Mouse (Mus musculus): ENCODE measurements around the gene Met. TPM values are rescaled to one million over a fixed set of nuclear protein-coding genes. Genes with fewer than 3 reads are reported as not detected.

Met gene
- polyA plus RNA-seq, 1 experiment from 2014 or later, result 10.5 TPM

DNA sequence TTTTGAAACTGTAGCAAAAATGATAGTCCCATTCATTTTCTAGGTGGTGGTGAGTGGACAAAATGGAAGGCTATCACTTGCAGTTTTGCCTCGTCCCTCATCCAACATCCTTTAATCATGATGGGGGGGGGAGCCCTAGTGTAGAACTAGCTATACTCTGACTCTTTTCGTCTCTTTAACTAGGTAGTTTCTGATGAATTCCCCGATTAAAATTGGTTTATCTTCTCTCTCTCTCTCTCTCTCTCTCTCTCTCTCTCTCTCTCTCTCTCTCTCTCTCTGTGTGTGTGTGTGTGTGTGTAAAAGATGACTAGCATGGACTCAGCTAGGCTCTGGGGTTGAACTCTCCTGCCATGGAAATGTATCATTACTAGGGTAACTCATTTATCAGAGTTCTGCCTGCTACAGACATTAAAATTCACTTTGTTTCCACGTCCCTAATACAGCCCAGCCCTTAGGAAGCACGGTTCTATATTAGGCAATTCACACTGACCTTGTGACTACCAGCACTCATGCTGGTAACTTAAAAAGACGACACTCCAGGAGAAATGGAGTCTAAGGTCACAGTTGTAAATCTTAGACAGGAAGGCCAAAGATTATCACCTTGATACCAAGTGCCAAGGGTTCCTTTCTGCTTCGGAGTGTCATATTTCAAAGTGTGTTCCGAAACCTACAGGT, 126.5 kb downstream of the Met start:
- Histone ChIP-seq H3K4me2 (no peak overlapping the region), H3K27ac (no peak overlapping the region), H3K4me3 (replicated peaks) (no peak overlapping the region), H3K27me3 (replicated peaks) (no peaks in the 10 kb centered on the region), H3K9ac (no peak overlapping the region), H3K9me3 (no peaks in the 10 kb centered on the region), H3K4me1 (no peaks in the 10 kb centered on the region), H3K36me3 (no peaks in the 10 kb centered on the region)
- WGBS, result 33% methylated on average over 8 of the region's 8 CpGs
- ATAC-seq (ENCODE audit: insufficient read depth, low FRiP score, low read depth), result no peak

DNA sequence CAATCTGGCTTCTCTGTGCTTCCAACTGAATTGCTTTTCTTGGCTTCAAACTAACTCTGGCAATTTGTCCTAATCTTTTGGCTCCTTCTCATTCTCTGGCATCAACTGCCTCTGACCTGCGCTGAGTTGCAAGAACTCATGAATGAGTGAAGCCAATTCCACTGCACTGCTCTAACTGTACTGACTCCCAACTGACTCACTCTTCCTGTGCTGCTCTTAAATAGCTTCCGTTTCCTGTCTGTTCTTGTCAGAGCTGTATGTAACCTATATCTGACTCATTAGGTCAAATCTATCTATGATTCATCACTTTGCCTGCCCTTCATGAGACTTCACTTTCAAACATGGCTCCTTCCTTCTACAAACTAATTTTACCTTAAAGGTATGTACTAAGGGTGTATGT, 130.4 kb downstream of the Met start:
- Histone ChIP-seq H3K9me3 (no peaks in the 10 kb centered on the region), H3K27me3 (replicated peaks) (no peaks in the 10 kb centered on the region), H3K4me2 (no peak overlapping the region), H3K27ac (no peak overlapping the region), H3K36me3 (no peaks in the 10 kb centered on the region), H3K9ac (no peak overlapping the region), H3K4me3 (replicated peaks) (no peak overlapping the region), H3K4me1 (no peaks in the 10 kb centered on the region)
- ATAC-seq (ENCODE audit: insufficient read depth, low FRiP score, low read depth), result no peak
- WGBS, result 91% methylated on average over 2 of the region's 2 CpGs

DNA sequence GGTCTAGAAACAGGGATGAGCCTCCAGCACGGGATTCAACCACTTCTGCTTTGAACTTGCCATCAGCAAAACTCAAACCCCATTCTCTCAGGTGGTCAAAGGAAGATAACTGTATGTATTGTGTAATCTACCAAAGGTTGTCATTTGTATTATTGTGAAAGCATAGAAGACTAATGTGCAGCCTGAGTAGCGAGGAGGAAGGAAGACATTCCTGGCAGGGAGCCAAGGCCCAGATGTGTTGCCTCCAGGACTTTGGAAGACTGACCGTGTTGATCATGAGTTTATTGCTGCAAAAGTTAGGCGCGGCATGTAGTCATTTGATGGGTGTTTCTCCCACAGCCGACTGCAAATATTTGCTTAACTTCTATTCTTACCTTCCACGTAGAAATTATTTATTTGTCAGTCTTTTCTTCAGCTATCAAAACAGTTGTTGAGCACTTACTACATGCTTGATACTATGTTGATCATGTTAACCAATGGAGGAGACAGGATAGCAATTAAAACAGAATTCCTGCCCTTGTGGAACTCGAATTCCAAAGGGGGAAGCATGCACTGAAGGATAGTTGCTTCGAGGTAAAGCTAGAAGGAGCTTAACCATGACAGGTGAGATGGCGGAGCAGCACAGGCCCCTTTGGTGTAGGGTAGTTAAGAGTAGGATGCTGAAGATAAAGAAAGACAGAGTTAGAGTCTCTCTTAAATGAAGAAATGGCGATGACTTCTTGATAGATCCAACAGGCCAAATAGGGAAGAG, 132.3 kb downstream of the Met start:
- Histone ChIP-seq H3K4me1 (no peaks in the 10 kb centered on the region), H3K27ac (no peak overlapping the region), H3K4me3 (replicated peaks) (no peak overlapping the region), H3K27me3 (replicated peaks) (no peaks in the 10 kb centered on the region), H3K36me3 (no peaks in the 10 kb centered on the region), H3K9ac (no peak overlapping the region), H3K4me2 (no peak overlapping the region), H3K9me3 (no peaks in the 10 kb centered on the region)
- 51% methylated on average over 11 of the region's 11 CpGs for WGBS
- no peak for ATAC-seq (ENCODE audit: insufficient read depth, low FRiP score, low read depth)

DNA sequence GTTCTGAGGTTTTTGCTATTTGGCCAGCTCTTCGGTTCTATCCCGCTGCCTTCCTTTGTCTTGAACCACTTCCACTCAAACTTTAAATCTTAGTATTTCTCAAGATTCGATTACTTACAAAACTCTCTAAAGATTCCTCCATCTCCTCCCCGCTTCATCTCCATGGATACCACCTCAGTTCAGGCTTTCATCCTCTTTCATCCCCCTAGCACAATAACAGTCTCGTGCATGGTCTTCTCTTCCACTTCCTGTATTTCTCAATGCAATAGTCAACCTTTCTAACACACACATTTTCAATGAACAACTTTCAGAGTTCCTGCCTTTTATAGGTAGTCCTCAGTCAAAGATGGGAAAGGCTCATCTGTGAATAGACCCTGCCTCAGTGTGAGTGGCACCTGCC, 135.8 kb downstream of the Met start:
- H3K4me2 ChIP-seq, result no peak overlapping the region
- no peaks in the 10 kb centered on the region for H3K9me3 ChIP-seq
- no peak for ATAC-seq (ENCODE audit: insufficient read depth, low FRiP score, low read depth)

DNA sequence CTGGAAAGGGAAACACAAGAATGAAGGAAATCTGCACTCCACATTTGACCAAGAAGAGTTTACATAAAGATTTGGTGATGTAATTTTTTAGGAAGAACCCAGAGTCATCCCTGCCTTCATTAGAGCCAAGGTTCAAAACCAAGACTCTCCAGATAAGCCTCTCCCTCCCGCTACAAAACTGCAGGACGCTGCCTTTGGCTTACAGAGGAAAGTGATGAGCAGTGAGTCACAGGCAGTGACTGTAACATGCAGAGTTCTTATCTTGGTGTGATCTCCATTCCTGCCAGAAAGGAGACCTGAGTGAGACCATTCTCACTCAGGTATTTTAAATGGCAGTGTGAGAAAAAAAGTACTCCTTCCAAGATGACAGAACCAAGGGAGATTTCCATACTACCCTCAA, 137.9 kb downstream of the Met start:
- no peak for ATAC-seq (ENCODE audit: insufficient read depth, low FRiP score, low read depth)
- H3K4me1 ChIP-seq, result no peaks in the 10 kb centered on the region
- 52% methylated on average over 2 of the region's 2 CpGs for WGBS
- no peak overlapping the region for H3K27ac ChIP-seq
- H3K4me3 ChIP-seq (replicated peaks), result no peak overlapping the region
- no peaks in the 10 kb centered on the region for H3K9me3 ChIP-seq
- H3K9ac ChIP-seq, result no peak overlapping the region
- H3K4me2 ChIP-seq, result no peak overlapping the region
- no peaks in the 10 kb centered on the region for H3K36me3 ChIP-seq
- no peaks in the 10 kb centered on the region for H3K27me3 ChIP-seq (replicated peaks)

More for the DNA sequence above, 135.8 kb downstream of the Met start:
- no peaks in the 10 kb centered on the region for H3K4me1 ChIP-seq
- no peak overlapping the region for H3K9ac ChIP-seq
- no peak overlapping the region for H3K4me3 ChIP-seq (replicated peaks)
- no peaks in the 10 kb centered on the region for H3K27me3 ChIP-seq (replicated peaks)
- H3K27ac ChIP-seq, result no peak overlapping the region
- H3K36me3 ChIP-seq, result no peaks in the 10 kb centered on the region
- 87% methylated on average over 5 of the region's 5 CpGs for WGBS

DNA sequence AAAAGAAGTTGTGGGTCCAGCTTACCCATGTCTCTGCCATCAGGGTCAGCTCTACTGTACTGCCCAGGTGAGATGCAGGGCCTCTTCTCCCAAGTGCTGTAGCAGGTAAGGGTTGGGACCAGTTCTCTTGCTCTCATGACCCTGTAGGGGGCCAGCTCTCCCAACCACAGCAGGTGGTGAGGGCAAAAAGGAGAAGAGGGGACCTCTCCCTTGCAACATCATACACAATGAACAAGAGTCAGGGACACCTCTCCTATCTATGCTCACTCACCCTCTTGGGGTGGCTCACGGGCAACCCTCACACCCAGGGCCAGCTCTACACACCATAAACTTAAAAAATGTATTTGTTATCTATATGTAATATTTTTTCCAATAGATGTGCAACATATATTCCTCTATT, 143.3 kb downstream of the Met start:
- Histone ChIP-seq H3K4me3 (replicated peaks) (no peak overlapping the region), H3K4me2 (no peak overlapping the region), H3K9me3 (no peaks in the 10 kb centered on the region), H3K4me1 (no peaks in the 10 kb centered on the region), H3K36me3 (no peaks in the 10 kb centered on the region), H3K9ac (no peak overlapping the region), H3K27me3 (replicated peaks) (no peaks in the 10 kb centered on the region), H3K27ac (no peak overlapping the region)
- ATAC-seq (ENCODE audit: insufficient read depth, low FRiP score, low read depth), result no peak
- WGBS, result 76% methylated on average over 1 of the region's 1 CpGs

DNA sequence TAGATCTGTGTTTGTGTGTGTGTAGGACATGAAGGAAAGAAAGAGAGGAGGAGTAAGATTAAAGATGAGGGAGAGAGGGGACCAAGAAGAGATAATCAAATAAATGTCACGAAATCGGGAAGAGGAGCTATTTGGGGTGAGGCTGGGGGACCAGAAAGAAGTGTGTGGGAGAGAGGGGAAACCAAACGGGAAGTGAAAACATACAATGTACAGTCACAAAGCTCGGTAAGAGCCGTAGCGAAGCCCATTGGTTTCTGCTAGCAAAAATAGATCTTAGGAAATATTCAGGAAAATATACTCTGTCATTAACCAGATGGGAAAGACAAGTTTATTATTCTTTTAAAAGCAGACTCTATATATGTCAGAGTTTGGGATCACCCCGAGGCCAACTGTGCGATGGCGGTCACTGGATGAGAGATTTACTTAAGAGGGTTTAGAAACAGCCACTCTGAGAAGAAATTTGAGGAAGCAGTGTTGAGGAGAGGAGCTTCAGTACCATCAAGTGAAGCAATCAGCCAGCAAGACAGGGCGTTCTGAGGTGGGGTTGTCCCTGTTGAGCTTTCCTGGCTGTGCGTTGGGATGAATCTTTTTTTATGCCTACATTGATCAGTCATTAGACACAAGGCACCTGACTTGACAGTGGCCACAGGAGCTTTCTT, 147.9 kb downstream of the Met start:
- no peak for ATAC-seq (ENCODE audit: insufficient read depth, low FRiP score, low read depth)
- Histone ChIP-seq H3K27me3 (replicated peaks) (no peaks in the 10 kb centered on the region), H3K9ac (no peak overlapping the region), H3K4me3 (replicated peaks) (no peak overlapping the region), H3K36me3 (no peaks in the 10 kb centered on the region), H3K9me3 (no peaks in the 10 kb centered on the region), H3K27ac (no peak overlapping the region), H3K4me2 (no peak overlapping the region), H3K4me1 (no peaks in the 10 kb centered on the region)
- 80% methylated on average over 11 of the region's 11 CpGs for WGBS

DNA sequence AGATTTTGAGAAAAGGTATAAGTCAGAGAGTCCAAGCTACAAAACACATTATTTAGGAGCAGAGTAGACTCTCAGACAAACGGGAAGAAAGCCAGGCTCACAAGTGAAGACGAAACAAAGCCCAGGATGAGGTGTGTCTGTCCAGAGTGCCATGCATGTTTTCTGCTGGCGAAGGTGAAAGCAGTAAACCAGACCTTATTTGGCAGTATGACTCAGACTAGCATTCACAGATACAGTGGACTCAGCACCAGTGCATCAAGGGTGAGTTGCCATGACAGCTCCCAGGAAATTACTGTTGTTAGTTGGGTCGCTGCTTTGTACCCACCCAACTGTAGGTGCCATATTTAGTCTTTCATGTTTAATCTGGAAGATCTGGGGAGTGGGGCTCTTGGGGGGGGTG, 149.1 kb downstream of the Met start:
- Histone ChIP-seq H3K36me3 (no peaks in the 10 kb centered on the region), H3K27ac (no peak overlapping the region), H3K9me3 (no peaks in the 10 kb centered on the region), H3K27me3 (replicated peaks) (no peaks in the 10 kb centered on the region), H3K9ac (no peak overlapping the region), H3K4me3 (replicated peaks) (no peak overlapping the region), H3K4me1 (no peaks in the 10 kb centered on the region), H3K4me2 (no peak overlapping the region)
- 83% methylated on average over 4 of the region's 4 CpGs for WGBS
- no peak for ATAC-seq (ENCODE audit: insufficient read depth, low FRiP score, low read depth)

DNA sequence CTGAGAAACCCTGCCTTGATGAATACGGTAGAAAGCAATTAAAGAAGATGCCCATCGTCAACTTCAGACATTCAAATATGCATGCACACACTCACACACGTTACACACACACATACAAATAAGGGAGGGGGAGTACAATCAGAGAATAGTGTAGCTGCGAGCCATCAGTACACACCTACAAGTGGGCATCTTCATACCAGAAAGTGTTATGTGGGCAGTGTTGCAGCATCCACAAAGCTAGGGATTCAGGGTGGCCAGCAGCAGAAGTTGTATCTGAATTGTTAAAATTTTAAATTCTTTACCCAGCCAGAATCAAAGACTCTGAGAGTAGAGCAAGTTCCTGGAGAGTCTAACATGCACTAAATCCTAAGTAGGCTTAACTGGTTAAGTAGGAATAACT, 157.2 kb downstream of the Met start:
- Histone ChIP-seq H3K4me3 (replicated peaks) (no peak overlapping the region), H3K27ac (no peak overlapping the region)
- 79% methylated on average over 4 of the region's 4 CpGs for WGBS

DNA sequence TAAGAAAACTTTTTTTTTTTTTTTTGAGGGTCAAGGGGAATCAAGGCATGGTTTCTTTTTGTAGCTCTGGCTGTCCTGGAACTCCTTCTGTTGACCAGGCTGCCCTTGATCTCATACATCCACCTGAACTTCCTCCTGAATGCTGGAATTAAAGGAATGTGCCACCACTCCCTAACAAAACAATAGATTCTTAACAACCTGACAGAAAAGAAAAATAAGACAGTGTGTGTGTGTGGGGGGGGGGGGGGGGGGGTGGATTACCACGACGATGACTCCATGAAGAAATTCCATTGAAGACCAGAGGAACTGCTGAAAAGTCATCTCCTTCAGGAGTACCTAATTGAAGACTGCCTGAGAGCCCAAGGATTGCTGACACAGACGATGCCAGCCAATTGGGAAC, 157.8 kb downstream of the Met start:
- 46% methylated on average over 3 of the region's 3 CpGs for WGBS
- ATAC-seq (ENCODE audit: insufficient read depth, low FRiP score, low read depth), result no peak
- no peak overlapping the region for H3K27ac ChIP-seq

More for the DNA sequence above, 157.2 kb downstream of the Met start:
- Histone ChIP-seq H3K9me3 (no peaks in the 10 kb centered on the region), H3K36me3 (no peaks in the 10 kb centered on the region), H3K27me3 (replicated peaks) (no peaks in the 10 kb centered on the region), H3K4me1 (no peaks in the 10 kb centered on the region), H3K4me2 (no peak overlapping the region), H3K9ac (no peak overlapping the region)
- no peak for ATAC-seq (ENCODE audit: insufficient read depth, low FRiP score, low read depth)

More for the DNA sequence above, 157.8 kb downstream of the Met start:
- Histone ChIP-seq H3K4me2 (no peak overlapping the region), H3K36me3 (no peaks in the 10 kb centered on the region), H3K9me3 (no peaks in the 10 kb centered on the region), H3K9ac (no peak overlapping the region), H3K27me3 (replicated peaks) (no peaks in the 10 kb centered on the region), H3K4me3 (replicated peaks) (no peak overlapping the region), H3K4me1 (no peaks in the 10 kb centered on the region)
